Mouse (Mus musculus): ENCODE results near the gene Zmiz2. TPM values are rescaled to one million over a fixed set of nuclear protein-coding genes. Genes with fewer than 3 reads are reported as not detected.

Gene Zmiz2
- polyA plus RNA-seq, 1 experiment from 2014 or later: 7.1 TPM

DNA sequence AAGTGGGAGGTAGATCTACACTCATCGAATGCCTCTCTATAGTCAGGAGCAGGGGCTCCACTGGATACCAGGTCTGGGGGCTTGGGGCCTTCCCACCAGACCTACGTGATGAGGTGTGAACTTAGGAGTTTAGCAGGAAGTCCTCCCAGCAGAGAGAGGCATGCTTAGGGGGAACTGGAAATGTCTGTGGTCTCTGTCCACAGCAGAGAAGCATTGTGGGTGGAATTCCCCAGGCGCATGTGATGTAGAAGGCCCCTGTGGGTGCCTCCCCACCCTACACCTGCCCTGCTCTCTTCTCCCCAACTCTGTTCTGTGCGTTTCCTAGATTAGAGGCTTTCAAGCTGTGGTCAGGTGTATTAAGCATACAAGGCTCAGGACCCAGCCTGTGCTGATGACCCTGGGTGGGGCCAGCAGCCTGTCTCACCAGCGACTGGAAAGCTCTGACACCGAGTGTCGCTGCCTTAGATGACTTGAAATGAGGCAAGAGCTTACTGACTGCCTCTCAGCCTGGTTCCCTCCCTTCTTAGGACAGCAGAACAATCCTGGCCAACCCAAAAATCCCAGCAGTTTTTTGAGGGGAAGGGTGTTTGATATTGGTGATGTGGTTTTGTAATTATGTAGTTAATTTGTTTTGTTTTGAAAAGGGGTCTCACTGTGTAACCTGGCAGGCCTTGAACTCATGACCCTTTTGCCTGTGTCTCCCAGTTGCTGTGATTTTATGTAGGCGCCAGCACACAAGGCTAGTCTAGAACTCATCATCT, 2.8 kb downstream of the Zmiz2 start:
- Histone ChIP-seq H3K9ac (ENCODE audit: low read length) (no peak overlapping the region), H3K4me2 (replicated peaks; ENCODE audit: low read depth) (no peak overlapping the region), H3K27me3 (ENCODE audit: control insufficient read depth, insufficient read depth, low read length) (no peaks in the 10 kb centered on the region), H3K9me3 (ENCODE audit: control insufficient read depth, low read length) (no peaks in the 10 kb centered on the region), H3K4me3 (ENCODE audit: low read depth, low read length) (no peak overlapping the region), H3K4me1 (replicated peaks; ENCODE audit: control insufficient read depth, insufficient read depth) (no peaks in the 10 kb centered on the region; the same call in 1 of the 2 replicates), H3K27ac (replicated peaks) (no peak overlapping the region), H3K36me3 (ENCODE audit: control insufficient read depth, insufficient read depth, low read length) (peaks cover 11% of the 10 kb centered on the region; the same call in 1 of the 2 replicates)
- no peak for DNase-seq (ENCODE audit: low spot score)
- no peak for TF ChIP-seq CTCF (IDR thresholded peaks at IDR 0.05; ENCODE audit: low read depth)
- no peak for TF ChIP-seq EP300 (optimal IDR thresholded peaks at IDR 0.05)
- WGBS: 74% methylated on average over 8 of the region's 8 CpGs
- ATAC-seq (ENCODE audit: low FRiP score, low TSS enrichment): no peak

DNA sequence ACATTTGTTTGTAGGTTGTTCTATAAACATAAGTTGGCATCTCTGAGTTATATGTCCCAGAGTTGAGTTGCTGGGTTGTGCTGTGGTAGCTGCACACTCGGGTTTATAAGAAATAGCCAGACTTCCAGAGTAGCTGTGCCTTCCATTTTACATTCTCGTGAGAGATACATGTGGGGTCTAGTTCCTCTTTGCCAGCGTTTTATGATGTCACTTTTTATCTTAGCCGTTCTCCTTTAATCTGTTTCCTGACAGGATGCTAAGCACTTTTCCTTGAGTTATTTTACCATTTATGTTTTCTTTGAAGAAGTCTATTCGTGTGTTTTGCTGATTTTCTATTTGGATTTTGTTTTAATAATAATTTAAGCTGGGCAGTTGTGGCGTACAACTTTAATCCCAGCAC, 4.0 kb downstream of the Zmiz2 start:
- Histone ChIP-seq H3K36me3 (ENCODE audit: control insufficient read depth, insufficient read depth, low read length) (peaks cover 17% of the 10 kb centered on the region; the same call in 1 of the 2 replicates), H3K4me2 (replicated peaks; ENCODE audit: low read depth) (no peak overlapping the region), H3K9me3 (ENCODE audit: control insufficient read depth, low read length) (no peaks in the 10 kb centered on the region), H3K27me3 (ENCODE audit: control insufficient read depth, insufficient read depth, low read length) (no peaks in the 10 kb centered on the region), H3K4me3 (ENCODE audit: low read depth, low read length) (no peak overlapping the region), H3K4me1 (replicated peaks; ENCODE audit: control insufficient read depth, insufficient read depth) (no peaks in the 10 kb centered on the region; the same call in 1 of the 2 replicates), H3K9ac (ENCODE audit: low read length) (no peak overlapping the region), H3K27ac (replicated peaks) (no peak overlapping the region)
- DNase-seq (ENCODE audit: low spot score) (no peak), ATAC-seq (ENCODE audit: low FRiP score, low TSS enrichment) (no peak)
- 77% methylated on average over 6 of the region's 6 CpGs for WGBS
- TF ChIP-seq EP300 (optimal IDR thresholded peaks at IDR 0.05): no peak
- no peak for TF ChIP-seq CTCF (IDR thresholded peaks at IDR 0.05; ENCODE audit: low read depth)

DNA sequence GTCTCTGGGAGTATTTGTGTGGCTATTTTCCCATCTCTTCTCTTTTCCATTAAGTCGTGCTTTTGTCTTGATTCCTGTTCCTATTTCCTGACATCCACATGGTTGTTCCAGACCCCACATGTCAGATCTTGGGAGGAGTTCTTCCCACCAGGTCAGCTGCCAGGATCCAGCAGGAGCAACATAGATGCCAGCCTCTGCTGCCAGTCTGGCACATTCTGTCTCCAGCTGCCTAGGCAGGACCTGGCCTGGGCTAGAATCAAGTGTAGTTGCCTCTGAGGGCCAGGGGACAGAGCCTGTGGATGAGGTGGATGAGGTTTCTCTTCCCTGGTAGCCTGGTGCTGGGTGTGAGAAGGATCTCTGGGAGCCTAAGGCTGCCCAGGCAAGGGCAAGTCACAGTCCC, 5.0 kb downstream of the Zmiz2 start:
- no peak overlapping the region for H3K27ac ChIP-seq (replicated peaks)
- H3K4me2 ChIP-seq (replicated peaks; ENCODE audit: low read depth): no peak overlapping the region
- H3K27me3 ChIP-seq (ENCODE audit: control insufficient read depth, insufficient read depth, low read length): no peaks in the 10 kb centered on the region
- H3K4me3 ChIP-seq (ENCODE audit: low read depth, low read length): no peak overlapping the region
- ATAC-seq (ENCODE audit: low FRiP score, low TSS enrichment): no peak
- no peaks in the 10 kb centered on the region for H3K9me3 ChIP-seq (ENCODE audit: control insufficient read depth, low read length)
- no peak for DNase-seq (ENCODE audit: low spot score)
- TF ChIP-seq CTCF (IDR thresholded peaks at IDR 0.05; ENCODE audit: low read depth): no peak
- TF ChIP-seq EP300 (optimal IDR thresholded peaks at IDR 0.05): no peak
- peaks cover 22% of the 10 kb centered on the region for H3K36me3 ChIP-seq (ENCODE audit: control insufficient read depth, insufficient read depth, low read length)
- H3K4me1 ChIP-seq (replicated peaks; ENCODE audit: control insufficient read depth, insufficient read depth): no peaks in the 10 kb centered on the region; the same call in 1 of the 2 replicates
- WGBS: 70% methylated on average over 1 of the region's 1 CpGs
- H3K9ac ChIP-seq (ENCODE audit: low read length): no peak overlapping the region; the same call in 1 of the 2 replicates

DNA sequence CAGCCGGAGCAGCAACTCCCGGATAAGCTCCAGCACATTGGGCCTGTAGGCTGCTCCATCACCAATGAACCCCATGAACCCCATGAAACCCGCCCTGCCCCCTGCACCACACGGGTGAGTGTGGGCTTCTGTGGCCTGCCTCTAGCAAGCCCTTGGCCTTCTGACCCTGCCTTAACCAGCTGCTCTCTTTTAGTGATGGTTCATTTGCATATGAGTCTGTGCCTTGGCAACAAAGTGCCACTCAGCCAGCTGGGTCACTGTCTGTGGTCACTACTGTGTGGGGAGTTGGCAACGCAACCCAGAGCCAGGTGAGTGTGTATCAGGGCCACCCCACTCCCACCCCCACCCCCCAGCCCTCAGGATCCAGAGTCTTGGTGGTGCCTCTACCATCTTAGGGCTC, 6.7 kb downstream of the Zmiz2 start:
- Histone ChIP-seq H3K4me3 (ENCODE audit: low read depth, low read length) (no peak overlapping the region), H3K9ac (ENCODE audit: low read length) (no peak overlapping the region; the same call in 1 of the 2 replicates), H3K4me2 (replicated peaks; ENCODE audit: low read depth) (no peak overlapping the region), H3K27me3 (ENCODE audit: control insufficient read depth, insufficient read depth, low read length) (no peaks in the 10 kb centered on the region), H3K27ac (replicated peaks) (no peak overlapping the region), H3K4me1 (replicated peaks; ENCODE audit: control insufficient read depth, insufficient read depth) (no peaks in the 10 kb centered on the region; the same call in 1 of the 2 replicates), H3K9me3 (ENCODE audit: control insufficient read depth, low read length) (no peaks in the 10 kb centered on the region), H3K36me3 (ENCODE audit: control insufficient read depth, insufficient read depth, low read length) (peaks cover 30% of the 10 kb centered on the region)
- 89% methylated on average over 5 of the region's 5 CpGs for WGBS
- ATAC-seq (ENCODE audit: low FRiP score, low TSS enrichment) (no peak), DNase-seq (ENCODE audit: low spot score) (no peak)
- TF ChIP-seq CTCF (IDR thresholded peaks at IDR 0.05; ENCODE audit: low read depth) (no peak), EP300 (optimal IDR thresholded peaks at IDR 0.05) (no peak)

DNA sequence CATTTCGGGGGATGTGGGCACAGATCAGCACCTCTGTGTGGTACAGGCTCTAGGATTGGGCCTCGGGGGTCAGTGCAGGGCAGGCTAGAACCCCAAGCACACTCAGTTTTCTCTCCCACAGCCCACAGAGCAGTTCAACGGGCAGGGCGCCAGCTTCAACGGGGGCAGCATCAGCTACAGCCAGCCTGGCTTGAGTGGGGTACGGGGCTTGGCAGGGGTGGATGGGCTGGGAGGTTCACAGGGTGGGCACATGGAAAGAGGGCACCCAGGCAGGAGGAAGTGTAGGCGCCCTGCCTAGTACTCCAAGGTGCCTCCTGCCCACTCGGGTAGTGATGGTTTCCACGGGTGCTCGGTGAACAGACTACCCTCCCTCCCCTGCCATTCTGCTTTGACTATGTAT, 9.3 kb downstream of the Zmiz2 start:
- H3K9ac ChIP-seq (ENCODE audit: low read length): no peak overlapping the region
- no peak overlapping the region for H3K4me3 ChIP-seq (ENCODE audit: low read depth, low read length)
- no peak overlapping the region for H3K4me2 ChIP-seq (replicated peaks; ENCODE audit: low read depth)
- ATAC-seq (ENCODE audit: low FRiP score, low TSS enrichment): no peak
- H3K4me1 ChIP-seq (replicated peaks; ENCODE audit: control insufficient read depth, insufficient read depth): no peaks in the 10 kb centered on the region
- no peak overlapping the region for H3K27ac ChIP-seq (replicated peaks)
- no peaks in the 10 kb centered on the region for H3K9me3 ChIP-seq (ENCODE audit: control insufficient read depth, low read length)
- WGBS: 93% methylated on average over 10 of the region's 10 CpGs
- H3K27me3 ChIP-seq (ENCODE audit: control insufficient read depth, insufficient read depth, low read length): no peaks in the 10 kb centered on the region
- TF ChIP-seq CTCF (IDR thresholded peaks at IDR 0.05; ENCODE audit: low read depth): no peak
- TF ChIP-seq EP300 (optimal IDR thresholded peaks at IDR 0.05): no peak
- no peak for DNase-seq (ENCODE audit: low spot score)
- H3K36me3 ChIP-seq (ENCODE audit: control insufficient read depth, insufficient read depth, low read length): peaks cover 45% of the 10 kb centered on the region
